Mouse (Mus musculus): Measurements from ENCODE around the gene Snx32.

Gene Snx32

DNA sequence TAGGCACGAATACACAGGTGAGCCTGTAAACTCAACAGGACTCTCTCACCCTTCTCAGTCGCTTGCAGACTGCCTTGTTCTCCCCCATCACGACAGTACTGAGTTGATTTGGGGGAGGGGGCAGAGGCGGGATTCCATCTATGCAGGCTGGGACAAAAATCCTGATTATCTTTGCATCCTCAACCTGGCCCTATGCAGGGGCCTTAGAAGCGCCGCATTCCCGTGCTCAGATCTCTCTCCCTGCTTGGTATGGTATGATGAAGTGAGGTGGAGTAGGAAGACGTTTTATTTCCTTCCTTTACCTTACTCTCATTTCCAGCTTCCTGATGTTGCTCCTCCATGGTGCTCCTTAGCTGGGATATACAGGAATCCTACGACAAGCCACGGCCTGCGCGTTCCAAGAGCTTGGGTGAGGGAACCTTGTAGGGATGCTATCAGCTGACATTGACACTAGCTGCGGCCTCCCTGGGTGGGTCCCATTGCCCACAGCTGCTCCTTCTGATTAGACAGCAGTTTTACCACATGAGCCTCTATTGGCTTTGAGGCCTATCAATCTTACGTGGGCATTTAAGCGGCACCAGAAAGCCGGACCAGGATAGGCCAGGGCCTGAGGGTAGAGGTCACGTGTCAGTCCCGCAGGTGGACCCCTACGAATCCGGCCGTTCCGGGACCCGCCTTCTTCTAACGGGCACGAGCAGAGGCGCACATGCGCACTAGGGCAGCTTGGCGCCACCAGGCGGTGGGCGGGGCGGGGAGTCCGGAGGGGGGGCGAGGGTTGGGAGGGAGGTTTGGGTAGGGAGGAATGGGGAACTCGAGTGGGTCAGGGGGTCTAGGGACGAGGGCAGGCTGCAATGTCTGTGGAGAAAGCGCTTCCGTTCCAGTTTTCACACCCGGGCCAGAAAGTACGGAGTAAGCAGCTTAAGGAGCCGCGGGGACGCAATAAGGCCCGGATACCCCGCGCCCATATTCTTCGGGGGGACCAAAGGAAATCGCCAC lies at the start of gene Snx32:
TSS of gene Snx32 (minus strand) at position 508 of the 996 bp plus-strand sequence.
- peak; percentile 99 for DNase-seq

- DNase-seq, result no peak
Measured at GRCm38 (mm10) chr19:5559631-5560456, 49.5 kb upstream of the Snx32 start.

DNA sequence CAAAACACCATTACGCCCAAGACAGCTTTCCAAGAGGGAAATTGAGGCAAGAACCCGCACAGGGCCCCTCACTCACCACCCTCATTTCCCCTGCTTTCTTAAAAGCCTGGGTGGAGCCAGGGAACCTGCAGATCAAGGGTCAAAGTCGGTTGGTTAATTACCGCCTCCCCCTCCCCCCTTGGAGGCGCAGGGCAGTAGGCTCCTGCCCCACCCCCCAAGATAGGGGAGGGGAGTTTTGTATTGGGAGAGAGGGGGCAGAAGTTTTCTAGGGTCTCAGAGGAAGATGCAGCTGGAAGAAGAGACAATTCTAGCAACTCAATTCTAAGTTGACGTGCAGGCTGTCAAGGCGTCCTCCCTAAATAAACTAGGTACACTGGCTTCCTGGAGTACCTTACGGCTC lies 48.9 kb upstream of the Snx32 start:
- DNase-seq, result no peak

- no peak for DNase-seq
Measured at GRCm38 (mm10) chr19:5558770-5559169, 48.4 kb upstream of the Snx32 start.

- DNase-seq, result no peak
Measured at GRCm38 (mm10) chr19:5558169-5558568, 47.8 kb upstream of the Snx32 start.

DNA sequence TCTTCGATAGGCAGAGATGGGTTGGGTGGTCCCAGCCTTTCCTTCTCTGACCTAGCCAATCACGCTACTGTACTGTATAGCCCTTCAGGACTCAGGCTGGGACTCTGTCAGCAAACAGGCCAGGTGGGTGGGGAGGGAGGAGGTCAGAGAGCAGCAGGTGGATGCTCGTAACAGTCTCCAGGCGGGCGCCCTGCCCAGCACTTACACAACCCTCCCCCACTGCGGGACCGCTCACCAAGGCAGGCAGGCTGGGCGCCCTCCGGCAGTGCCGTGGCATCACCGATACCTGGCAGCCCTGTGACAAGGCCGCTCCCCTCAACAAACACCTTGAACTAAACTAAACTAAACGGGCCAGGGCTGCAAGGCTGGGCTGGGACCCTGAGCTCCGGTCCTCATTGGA lies 43.9 kb upstream of the Snx32 start:
- no peak for DNase-seq

DNA sequence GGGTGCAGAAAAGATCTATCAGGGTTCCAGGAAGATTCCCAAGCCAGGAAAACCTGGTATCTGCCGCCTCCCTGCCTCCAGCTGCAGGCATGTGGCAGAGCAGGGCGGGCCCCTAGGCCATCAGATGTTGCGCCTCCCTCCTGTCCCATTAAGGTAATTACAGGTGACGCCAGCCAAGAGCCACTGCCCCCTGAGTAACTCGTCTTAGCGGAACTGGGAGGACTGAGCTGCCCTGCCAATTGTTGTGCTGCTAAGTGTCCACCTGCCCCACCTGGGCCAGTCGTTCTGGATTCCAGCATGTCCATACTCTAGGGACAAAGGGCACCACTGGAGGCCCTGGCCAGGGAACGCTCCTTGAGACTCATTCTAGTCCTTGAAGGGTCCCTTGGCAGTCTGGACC lies 43.5 kb upstream of the Snx32 start:
- DNase-seq, result no peak

DNA sequence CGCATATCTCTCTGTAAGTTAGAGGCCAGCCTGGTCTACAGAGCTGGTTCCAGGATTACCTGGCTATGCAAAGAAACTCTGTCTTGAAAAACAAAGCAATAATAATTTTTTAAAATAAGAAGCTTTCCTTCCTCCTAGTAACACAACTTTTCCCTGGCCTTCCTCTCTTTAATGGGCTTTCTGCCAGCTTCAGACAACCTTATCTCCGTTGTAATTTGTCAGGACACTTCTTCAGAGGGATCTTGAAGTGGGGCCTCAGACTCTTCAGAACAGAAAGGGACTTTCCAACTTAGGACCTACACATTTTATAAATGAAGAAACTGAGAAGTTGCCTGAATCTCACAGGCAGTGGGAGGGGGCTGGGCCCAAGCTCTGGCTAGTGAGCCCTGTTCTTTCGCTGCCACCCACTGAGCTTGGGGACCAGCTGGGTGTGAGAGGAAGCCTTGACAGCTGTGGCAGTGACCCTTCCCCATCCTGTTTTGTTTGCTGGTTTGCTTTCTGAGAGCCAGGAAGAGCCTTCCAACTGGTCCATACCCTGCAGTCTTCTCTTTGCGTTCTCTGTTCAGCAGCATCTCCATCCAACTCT lies 37.2 kb upstream of the Snx32 start:
- no peak for DNase-seq

- no peak for DNase-seq
Measured at GRCm38 (mm10) chr19:5544031-5544430, 33.7 kb upstream of the Snx32 start.

- no peak for DNase-seq
Measured at GRCm38 (mm10) chr19:5543362-5543761, 33.0 kb upstream of the Snx32 start.

GRCm38 (mm10) chr19:5538786-5539185 lies 28.4 kb upstream of the Snx32 start:
- no peak for DNase-seq

DNA sequence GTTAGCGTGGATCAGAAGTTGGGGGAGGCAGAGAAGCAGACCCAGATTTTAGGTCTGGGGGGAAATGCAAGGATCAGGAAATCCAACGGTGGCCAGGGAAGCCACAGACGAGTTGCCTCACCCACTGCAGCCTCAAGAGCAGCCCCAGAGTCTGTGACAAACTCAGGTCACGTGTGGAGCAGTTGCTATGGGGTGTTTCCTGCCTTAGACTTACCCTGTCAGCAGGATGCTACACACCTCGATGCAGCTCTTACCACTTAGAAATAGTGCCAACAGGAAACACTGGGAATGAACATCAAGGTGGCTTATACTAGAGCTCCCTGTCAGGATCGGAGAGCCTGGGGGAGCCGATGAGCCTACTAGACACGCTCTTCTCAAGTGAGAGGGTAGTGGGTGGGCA lies 22.2 kb upstream of the Snx32 start:
- DNase-seq, result no peak

DNA sequence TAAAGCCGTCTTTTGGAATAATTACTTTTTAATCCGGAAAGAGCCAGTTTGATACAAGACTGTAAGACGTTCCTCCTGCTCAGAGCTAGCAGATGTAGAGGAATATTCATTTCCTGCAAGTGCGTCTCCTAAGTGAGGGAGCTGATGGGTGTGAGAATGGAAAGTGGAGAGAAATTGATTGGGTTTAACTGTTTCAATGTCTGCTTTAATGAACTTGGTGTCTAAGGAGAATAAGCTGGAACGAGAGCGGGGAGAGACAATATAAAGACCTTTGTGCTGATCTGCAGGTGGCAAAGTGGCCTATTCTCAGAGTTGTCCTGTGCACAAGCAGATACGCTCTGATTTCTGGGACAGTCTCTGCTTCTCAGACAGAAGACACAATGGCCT lies 19.8 kb upstream of the Snx32 start:
- DNase-seq, result no peak

DNA sequence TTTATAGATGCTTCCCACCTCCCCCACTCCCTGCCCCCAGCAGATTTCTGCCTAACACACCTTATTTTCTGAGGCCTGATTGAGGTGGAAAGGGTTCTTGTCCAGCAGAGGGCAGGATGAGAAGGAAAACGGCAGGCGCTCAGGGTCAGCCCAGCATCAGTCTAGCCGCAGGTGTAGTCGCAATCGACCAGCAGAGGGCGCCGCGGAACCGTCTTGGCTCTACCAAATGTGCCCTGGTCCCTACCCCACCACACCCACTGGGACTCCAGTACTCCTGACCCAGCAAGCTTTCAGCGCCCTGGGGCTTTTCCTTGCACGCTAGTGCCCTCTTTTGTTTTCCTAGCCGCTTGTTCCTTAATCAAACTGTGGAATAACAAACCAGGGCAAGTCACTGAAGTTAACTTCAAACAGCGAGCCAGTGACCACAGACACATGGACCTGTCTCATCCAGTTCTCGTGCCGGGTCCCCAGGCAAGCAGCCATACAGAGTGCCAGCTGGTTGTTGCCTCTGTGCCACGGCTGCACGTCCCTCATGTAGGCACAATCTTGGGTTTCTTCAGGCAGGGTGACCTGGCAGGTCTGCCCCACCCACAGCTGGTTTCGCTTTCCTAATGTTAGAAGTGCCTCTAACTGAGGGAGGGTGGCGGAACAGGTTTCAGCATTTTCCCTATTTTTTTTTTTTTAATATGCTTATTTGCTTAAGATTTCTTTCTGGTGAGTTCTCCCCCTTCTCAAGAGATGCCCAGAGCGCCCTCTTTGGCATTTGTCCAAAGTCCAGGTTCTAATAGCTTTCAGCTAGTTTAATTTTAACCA lies 19.2 kb upstream of the Snx32 start:
- DNase-seq, result peak; percentile 91

GRCm38 (mm10) chr19:5525204-5525603 lies 14.9 kb upstream of the Snx32 start:
- DNase-seq, result no peak

DNA sequence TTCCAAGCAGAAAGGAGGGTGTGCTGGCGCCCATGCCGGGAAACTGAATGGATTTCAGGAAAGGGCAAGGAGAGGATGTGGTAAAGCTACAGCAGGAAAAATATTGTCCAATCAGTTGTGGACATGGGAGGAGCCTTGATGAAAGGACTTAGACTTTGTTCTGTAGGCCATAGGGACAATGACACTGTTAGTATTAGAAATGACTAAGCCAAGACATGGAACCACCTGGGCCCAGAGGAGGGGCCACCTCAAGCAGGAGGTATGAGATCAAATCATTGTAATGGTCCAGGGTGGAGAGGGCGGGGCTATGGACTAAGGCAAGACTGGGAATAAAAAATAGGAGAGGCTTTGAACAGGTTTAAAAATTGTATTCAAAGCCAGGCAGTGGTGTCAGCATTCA lies 8.4 kb upstream of the Snx32 start:
- no peak for DNase-seq

DNA sequence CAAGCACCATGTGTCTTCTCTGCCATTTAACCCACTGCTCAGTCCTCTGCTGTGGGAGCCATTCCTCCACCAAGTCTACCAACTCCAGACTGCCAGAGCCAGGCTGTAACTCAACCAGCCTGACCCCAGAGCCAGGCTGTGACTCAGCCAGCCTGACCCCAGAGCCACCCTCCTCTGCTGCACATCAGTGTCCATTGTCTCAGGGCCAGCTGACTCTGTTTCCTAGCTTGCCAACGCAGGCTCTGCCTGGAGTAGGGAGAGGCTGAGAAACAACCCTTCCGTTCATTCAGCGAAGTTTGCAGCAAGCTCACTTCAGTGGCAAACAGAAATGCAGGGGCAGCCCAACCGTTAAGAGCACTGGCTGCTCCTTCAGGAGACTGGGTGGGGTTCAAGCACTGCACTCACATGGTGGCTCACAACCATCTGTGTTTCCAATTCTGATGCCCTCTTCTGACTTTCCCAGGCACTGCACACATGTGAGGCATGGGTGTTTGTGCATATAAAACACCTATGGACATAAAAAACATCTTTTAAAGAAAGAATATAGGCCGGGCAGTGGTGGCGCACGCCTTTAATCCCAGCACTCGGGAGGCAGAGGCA lies 6.7 kb upstream of the Snx32 start:
- no peak for DNase-seq

- no peak for DNase-seq
Measured at GRCm38 (mm10) chr19:5515840-5516777, 5.8 kb upstream of the Snx32 start.

DNA sequence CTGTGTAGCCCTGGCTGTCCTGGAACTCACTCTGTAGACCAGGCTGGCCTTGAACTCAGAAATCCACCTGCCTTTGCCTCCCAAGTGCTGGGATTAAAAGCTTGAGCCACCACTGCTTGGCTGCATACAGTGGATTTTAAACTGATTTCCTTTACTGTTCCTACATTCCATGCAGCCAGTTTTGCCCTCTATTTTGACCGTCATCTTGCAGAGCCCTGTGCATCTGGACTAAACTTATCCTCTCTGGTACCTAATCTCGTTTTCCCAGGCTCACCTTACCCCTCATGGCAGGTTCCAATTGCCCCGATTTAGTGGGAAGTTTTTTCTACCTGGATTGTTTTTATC lies 2.6 kb upstream of the Snx32 start:
- DNase-seq, result no peak

DNA sequence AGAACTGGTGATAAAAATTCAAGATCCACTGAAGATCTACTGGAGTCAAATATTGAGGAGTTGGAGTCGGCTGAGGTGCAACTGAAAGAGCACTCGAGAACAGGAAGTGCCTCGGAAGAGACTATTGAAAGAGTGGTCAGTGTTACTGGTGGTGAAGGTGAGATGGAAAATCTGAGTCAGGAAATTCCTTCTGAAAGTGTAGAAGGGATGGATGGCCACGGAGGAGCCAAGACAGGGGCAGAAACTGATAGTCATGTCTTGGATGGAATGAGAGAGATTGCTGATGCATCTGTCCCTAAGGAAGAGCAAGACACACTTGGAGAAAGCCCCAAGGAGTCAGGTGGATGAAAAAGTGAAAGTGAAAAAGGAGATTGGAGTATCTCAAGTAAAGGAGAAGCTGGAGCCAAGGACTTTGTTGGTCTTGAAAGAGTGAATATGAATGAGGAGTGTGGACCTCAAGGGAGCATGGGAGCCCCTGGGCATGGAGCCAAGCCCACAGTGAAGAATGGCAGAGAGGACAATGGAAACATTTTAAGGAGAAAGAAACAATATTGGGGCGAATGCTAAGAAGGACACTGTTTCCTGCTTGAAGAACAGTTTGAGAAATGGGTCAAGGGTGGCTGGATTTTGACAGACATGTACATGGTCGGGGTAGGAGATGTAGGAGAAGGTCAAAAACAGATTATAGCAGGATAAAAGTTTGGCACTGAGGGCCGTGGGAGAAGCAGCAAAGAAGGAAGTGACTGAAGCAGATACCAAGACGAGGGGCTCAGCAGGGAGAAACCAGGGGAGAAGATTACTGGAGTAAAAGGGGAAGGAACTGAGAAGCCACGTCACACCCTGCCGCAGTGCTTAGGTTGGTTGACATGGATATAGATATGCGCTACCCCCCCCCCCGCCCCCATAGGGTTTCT lies 2.0 kb upstream of the Snx32 start:
- no peak for DNase-seq

Data from right cerebral cortex, adult 18-20 months (tissue).